Mouse (Mus musculus) lung, embryonic 15.5 days (tissue): ENCODE measurements at regions not wholly inside any gene's neighbourhood (a gene's known extent, or its start where the extent isn't known, plus 50 kb on each side); places are given as distances from the start of the nearest gene placed in this dataset.

Experiments used
- ATAC-seq: fragments of 200-750 bp; cut with Nextera tagmentation; 2 replicates; pipeline ENCODE4 v1.8.0; 2017; ENCODE audit warnings: moderate number of reproducible peaks, borderline replicate concordance; ENCODE audit not compliant: low FRiP score, low TSS enrichment; ENCODE audit errors: extremely low read depth
- H3K27ac ChIP-seq: fragments of 300-500 bp; sonication (generic); 2 replicates; pipeline ENCODE4 v1.5.1; 2015; ENCODE audit warnings: moderate library complexity, mild to moderate bottlenecking, inconsistent platforms
- H3K27me3 ChIP-seq: fragments of 300-500 bp; sonication (generic); 2 replicates; pipeline ENCODE4 v1.6.1; 2015; ENCODE audit warnings: inconsistent platforms
- H3K36me3 ChIP-seq: fragments of 300-500 bp; sonication (generic); 2 replicates; pipeline ENCODE4 v1.6.1; 2015; ENCODE audit warnings: inconsistent platforms
- H3K4me1 ChIP-seq: fragments of 300-500 bp; sonication (generic); 2 replicates; pipeline ENCODE4 v1.6.1; 2015; ENCODE audit warnings: inconsistent platforms
- H3K4me2 ChIP-seq: fragments of 300-500 bp; sonication (generic); 2 replicates; pipeline ENCODE4 v1.6.1; 2015; ENCODE audit warnings: inconsistent platforms, mild to moderate bottlenecking, moderate library complexity
- H3K4me3 ChIP-seq: fragments of 300-500 bp; sonication (generic); 2 replicates; pipeline ENCODE4 v1.5.1; 2015; ENCODE audit warnings: mild to moderate bottlenecking, inconsistent platforms
- H3K9ac ChIP-seq: fragments of 300-500 bp; sonication (generic); 2 replicates; pipeline ENCODE4 v1.6.1; 2015; ENCODE audit warnings: inconsistent platforms
- H3K9me3 ChIP-seq: fragments of 300-500 bp; sonication (generic); 2 replicates; pipeline ENCODE4 v1.6.1; 2016; ENCODE audit warnings: inconsistent platforms
- WGBS: fragments of 180-500 bp; shearing (Covaris S2); methylation state at CpG from one replicate; pipeline ENCODE4 v1.1.7; 2015; 5-methylcytosine and 5-hydroxymethylcytosine counted together

- H3K9me3 ChIP-seq, result no peaks in the 10 kb centered on the region
- no peaks in the 10 kb centered on the region; the same call in 1 of the 2 replicates for H3K4me1 ChIP-seq
- no peak overlapping the region for H3K4me3 ChIP-seq
- H3K9ac ChIP-seq, result no peak overlapping the region
- H3K27me3 ChIP-seq, result no peaks in the 10 kb centered on the region
- ATAC-seq, result no peak
- no peak overlapping the region for H3K27ac ChIP-seq
- H3K4me2 ChIP-seq, result no peak overlapping the region
- H3K36me3 ChIP-seq, result no peaks in the 10 kb centered on the region
- WGBS, result 63% methylated on average over 11 of the region's 11 CpGs
Measured at GRCm38 (mm10) chr13:44608681-44609335, 120.5 kb upstream of the Jarid2 start.

GRCm38 (mm10) chr13:44609606-44610005 lies 119.7 kb upstream of the Jarid2 start:
- ATAC-seq, result no peak

GRCm38 (mm10) chr13:44615696-44616095 lies 113.6 kb upstream of the Jarid2 start:
- Histone ChIP-seq H3K27ac (no peak overlapping the region), H3K9me3 (no peaks in the 10 kb centered on the region), H3K9ac (no peak overlapping the region), H3K36me3 (no peaks in the 10 kb centered on the region), H3K4me1 (no peaks in the 10 kb centered on the region), H3K4me2 (no peak overlapping the region), H3K4me3 (no peak overlapping the region), H3K27me3 (no peaks in the 10 kb centered on the region)
- ATAC-seq, result no peak
- 56% methylated on average over 8 of the region's 8 CpGs for WGBS

More at GRCm38 (mm10) chr13:44609606-44610005, 119.7 kb upstream of the Jarid2 start:
- Histone ChIP-seq H3K36me3 (no peaks in the 10 kb centered on the region), H3K9ac (no peak overlapping the region), H3K27me3 (no peaks in the 10 kb centered on the region), H3K4me1 (no peaks in the 10 kb centered on the region; the same call in 1 of the 2 replicates), H3K27ac (no peak overlapping the region), H3K4me2 (no peak overlapping the region), H3K4me3 (no peak overlapping the region), H3K9me3 (no peaks in the 10 kb centered on the region)
- WGBS, result 84% methylated on average over 5 of the region's 5 CpGs

- H3K9ac ChIP-seq, result no peak overlapping the region
- no peak overlapping the region for H3K4me3 ChIP-seq
- no peaks in the 10 kb centered on the region for H3K36me3 ChIP-seq
- H3K4me2 ChIP-seq, result no peak overlapping the region
- 48% methylated on average over 3 of the region's 3 CpGs for WGBS
- H3K27ac ChIP-seq, result no peak overlapping the region
- ATAC-seq, result no peak
- H3K9me3 ChIP-seq, result no peaks in the 10 kb centered on the region
- H3K4me1 ChIP-seq, result peaks cover 10% of the 10 kb centered on the region
- H3K27me3 ChIP-seq, result no peaks in the 10 kb centered on the region
Measured at GRCm38 (mm10) chr13:44618368-44618767, 110.9 kb upstream of the Jarid2 start.

GRCm38 (mm10) chr13:44622661-44623355 lies 106.5 kb upstream of the Jarid2 start:
- H3K4me1 ChIP-seq, result peaks cover 26% of the 10 kb centered on the region
- H3K9ac ChIP-seq, result 0 out of 2 replicates have a peak overlapping the region, but pooled peaks have one; percentile 3
- H3K27ac ChIP-seq, result peak overlapping the region; percentile 63
- no peaks in the 10 kb centered on the region for H3K27me3 ChIP-seq
- no peak overlapping the region for H3K4me2 ChIP-seq
- 31% methylated on average over 12 of the region's 12 CpGs for WGBS
- H3K9me3 ChIP-seq, result no peaks in the 10 kb centered on the region
- H3K4me3 ChIP-seq, result no peak overlapping the region
- ATAC-seq, result peak; percentile 49; the same call in 1 of the 2 replicates
- no peaks in the 10 kb centered on the region for H3K36me3 ChIP-seq

- Histone ChIP-seq H3K27ac (no peak overlapping the region), H3K36me3 (no peaks in the 10 kb centered on the region), H3K9ac (no peak overlapping the region), H3K27me3 (no peaks in the 10 kb centered on the region), H3K4me1 (peaks cover 29% of the 10 kb centered on the region), H3K9me3 (no peaks in the 10 kb centered on the region), H3K4me3 (no peak overlapping the region), H3K4me2 (no peak overlapping the region)
- 53% methylated on average over 13 of the region's 13 CpGs for WGBS
- ATAC-seq, result no peak
Measured at GRCm38 (mm10) chr13:44624716-44625115, 104.6 kb upstream of the Jarid2 start.

- WGBS, result 71% methylated on average over 7 of the region's 7 CpGs
- Histone ChIP-seq H3K36me3 (no peaks in the 10 kb centered on the region), H3K4me1 (peaks cover 34% of the 10 kb centered on the region), H3K27ac (no peak overlapping the region), H3K9ac (no peak overlapping the region), H3K27me3 (no peaks in the 10 kb centered on the region), H3K4me2 (no peak overlapping the region), H3K4me3 (no peak overlapping the region), H3K9me3 (no peaks in the 10 kb centered on the region)
- ATAC-seq, result no peak
Measured at GRCm38 (mm10) chr13:44625792-44626191, 103.5 kb upstream of the Jarid2 start.

GRCm38 (mm10) chr13:44626806-44627205 lies 102.5 kb upstream of the Jarid2 start:
- WGBS, result 19% methylated on average over 11 of the region's 11 CpGs

GRCm38 (mm10) chr13:44630061-44630460 lies 99.2 kb upstream of the Jarid2 start:
- Histone ChIP-seq H3K4me2 (no peak overlapping the region), H3K27me3 (no peaks in the 10 kb centered on the region), H3K4me1 (peaks cover 25% of the 10 kb centered on the region), H3K27ac (no peak overlapping the region), H3K9me3 (no peaks in the 10 kb centered on the region), H3K4me3 (no peak overlapping the region), H3K9ac (no peak overlapping the region), H3K36me3 (no peaks in the 10 kb centered on the region)
- ATAC-seq, result peak; percentile 24; the same call in 1 of the 2 replicates
- WGBS, result 29% methylated on average over 6 of the region's 6 CpGs

More at GRCm38 (mm10) chr13:44626806-44627205, 102.5 kb upstream of the Jarid2 start:
- Histone ChIP-seq H3K27ac (no peak overlapping the region), H3K4me1 (peaks cover 34% of the 10 kb centered on the region), H3K9ac (no peak overlapping the region), H3K4me2 (no peak overlapping the region), H3K9me3 (no peaks in the 10 kb centered on the region), H3K4me3 (no peak overlapping the region), H3K27me3 (no peaks in the 10 kb centered on the region), H3K36me3 (no peaks in the 10 kb centered on the region)
- ATAC-seq, result no peak

- H3K36me3 ChIP-seq, result no peaks in the 10 kb centered on the region
- no peaks in the 10 kb centered on the region for H3K9me3 ChIP-seq
- no peaks in the 10 kb centered on the region for H3K27me3 ChIP-seq
- H3K4me1 ChIP-seq, result peaks cover 27% of the 10 kb centered on the region
- peak overlapping the region; percentile 11; the same call in 1 of the 2 replicates for H3K27ac ChIP-seq
- no peak overlapping the region for H3K9ac ChIP-seq
- H3K4me2 ChIP-seq, result peak overlapping the region; percentile 47
- no peak for ATAC-seq
- H3K4me3 ChIP-seq, result no peak overlapping the region
- 8% methylated on average over 11 of the region's 11 CpGs for WGBS
Measured at GRCm38 (mm10) chr13:44634616-44635015, 94.7 kb upstream of the Jarid2 start.

GRCm38 (mm10) chr13:44635221-44636007 lies 93.9 kb upstream of the Jarid2 start:
- Histone ChIP-seq H3K36me3 (no peaks in the 10 kb centered on the region), H3K9me3 (no peaks in the 10 kb centered on the region), H3K27ac (peak overlapping the region; percentile 60), H3K4me2 (peak overlapping the region; percentile 47), H3K27me3 (no peaks in the 10 kb centered on the region), H3K9ac (no peak overlapping the region), H3K4me1 (peaks cover 22% of the 10 kb centered on the region), H3K4me3 (0 out of 2 replicates have a peak overlapping the region, but pooled peaks have one; percentile 3)
- ATAC-seq, result peak; percentile 66; the same call in 1 of the 2 replicates
- 8% methylated on average over 9 of the region's 12 CpGs for WGBS
